Mouse (Mus musculus) embryo, embryonic 9.5 days (tissue): ENCODE data around the gene Gm10322.

Source experiments
- DNase-seq: peaks from one replicate; pipeline ENCODE4 v3.0.0-alpha.2; 2017; ENCODE audit errors: extremely low spot score

The Gm10322 gene

GRCm38 (mm10) chr10:59656799-59657198 lies 40.9 kb downstream of the Gm10322 start:
- DNase-seq: no peak

GRCm38 (mm10) chr10:59664765-59665164 lies 48.9 kb downstream of the Gm10322 start:
- DNase-seq: no peak

GRCm38 (mm10) chr10:59665503-59666291 lies 49.8 kb downstream of the Gm10322 start:
- DNase-seq: no peak
